Mouse (Mus musculus) liver, embryonic 14.5 days (tissue): ENCODE results near the gene Errfi1. TPM values are rescaled to one million over a fixed set of nuclear protein-coding genes. Genes with fewer than 3 reads are reported as not detected.

Source experiments
- ATAC-seq: fragments of 200-750 bp; cut with Nextera tagmentation; 2 replicates; pipeline ENCODE4 v1.8.0; 2017; ENCODE audit warnings: moderate number of reproducible peaks, mild to moderate bottlenecking, moderate library complexity; ENCODE audit not compliant: insufficient read depth
- DNase-seq, 3 experiments: peaks; one replicate each; pipeline ENCODE4 v3.0.0-alpha.2; 2012 to 2013; ENCODE audit warnings: low read depth in 3 of 3, low spot score in 3 of 3
- H3K27ac ChIP-seq: fragments of 300-500 bp; sonication (generic); 2 replicates; pipeline ENCODE4 v1.5.1; 2014; ENCODE audit warnings: moderate library complexity, mild to moderate bottlenecking, control low read depth, inconsistent platforms
- H3K27me3 ChIP-seq: fragments of 300-500 bp; sonication (generic); 2 replicates; pipeline ENCODE4 v1.6.1; 2014; ENCODE audit warnings: mild to moderate bottlenecking, low read length, moderate library complexity; ENCODE audit not compliant: control insufficient read depth, insufficient read depth
- H3K36me3 ChIP-seq: fragments of 300-500 bp; sonication (generic); replicated peaks from 2 replicates; pipeline ENCODE4 v1.6.1; 2014; ENCODE audit warnings: low read depth; ENCODE audit not compliant: control insufficient read depth, insufficient read depth
- H3K4me1 ChIP-seq, 2 experiments: fragments of 200-500 bp in 1 of 2; fragments of 300-500 bp in 1 of 2; sonication (generic) in 1 of 2; replicated peaks; 2 replicates each; pipeline ENCODE4 v1.6.1; 2012 to 2014; ENCODE audit warnings: antibody characterized with exemption in 1 of 2, inconsistent platforms in 1 of 2, low read length in 1 of 2; ENCODE audit not compliant: control insufficient read depth in 2 of 2, insufficient read depth in 2 of 2
- H3K4me2 ChIP-seq: fragments of 300-500 bp; sonication (generic); 2 replicates; pipeline ENCODE4 v1.6.1; 2014; ENCODE audit warnings: low read depth, mild to moderate bottlenecking, control low read depth, moderate library complexity
- H3K4me3 ChIP-seq, 2 experiments: fragments of 200-500 bp in 1 of 2; fragments of 300-500 bp in 1 of 2; sonication (generic) in 1 of 2; 2 replicates each; pipeline ENCODE4 v1.5.1; 2012 to 2014; ENCODE audit warnings: low read depth in 2 of 2, low read length in 2 of 2, mild to moderate bottlenecking in 2 of 2, control low read depth in 1 of 2, inconsistent platforms in 1 of 2, moderate library complexity in 1 of 2; ENCODE audit not compliant: insufficient read depth in 1 of 2
- H3K9ac ChIP-seq: fragments of 300-500 bp; sonication (generic); replicated peaks from 2 replicates; pipeline ENCODE4 v1.6.1; 2014; ENCODE audit warnings: mild to moderate bottlenecking, control low read depth, moderate library complexity
- H3K9me3 ChIP-seq: fragments of 300-500 bp; sonication (generic); 2 replicates; pipeline ENCODE4 v1.6.1; 2016; ENCODE audit warnings: low read length, mixed read lengths; ENCODE audit not compliant: control insufficient read depth
- CTCF ChIP-seq: IDR thresholded peaks from 2 replicates; pipeline ENCODE4 v1.5.1; 2016; ENCODE audit warnings: antibody characterized with exemption, low read depth, control low read depth
- EP300 ChIP-seq: IDR thresholded peaks from 2 replicates; pipeline ENCODE4 v1.6.1; 2016; ENCODE audit warnings: antibody characterized with exemption, low read depth
- WGBS: fragments of 180-500 bp; shearing (Covaris S2); extraction: QIAGEN DNeasy Blood & Tissue Kit; methylation state at CpG from one replicate; pipeline ENCODE4 v1.1.7; 2014; ENCODE audit not compliant: insufficient replicate concordance; 5-methylcytosine and 5-hydroxymethylcytosine counted together
- polyA plus RNA-seq, 2 experiments: library from polyadenylated mRNA; depleted of rRNA in 1 of 2; stranded (reverse) in 1 of 2; unstranded in 1 of 2; fragments of >200 nt; fragmentation: Nextera tagmentation in 1 of 2; extraction: Ambion mirVana in 1 of 2; gene quantifications; 2 replicates each; pipeline versions ENCODE4 v1.2.1 to v1.2.3; 2012 to 2014

Gene Errfi1
- polyA plus RNA-seq, 2 experiments = 12.6 to 26.1 TPM

DNA sequence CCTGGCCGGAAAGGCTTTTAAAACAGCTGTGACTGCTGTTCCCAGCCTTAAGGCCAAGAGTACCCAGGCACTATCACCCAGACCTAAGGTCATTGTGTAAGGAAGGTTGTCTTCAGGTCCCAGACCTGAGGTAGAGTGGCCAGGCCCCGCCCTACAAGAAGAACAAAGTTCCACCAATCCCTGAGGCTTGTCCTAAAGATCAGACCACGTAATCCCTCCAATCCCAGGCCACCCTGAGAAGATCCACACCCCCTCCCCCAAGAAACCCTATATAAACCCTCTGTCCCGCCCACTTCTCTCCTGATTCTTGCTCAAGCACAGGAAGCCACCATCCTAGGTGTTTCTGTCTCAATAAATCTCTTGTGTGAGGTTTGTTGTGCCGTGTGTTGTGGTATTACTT, 26.6 kb downstream of the Errfi1 start:
- no peak overlapping the region for H3K9ac ChIP-seq
- H3K4me2 ChIP-seq = no peak overlapping the region
- ATAC-seq (no peak), DNase-seq (no peak)
- TF ChIP-seq CTCF (no peak), EP300 (no peak)
- 66% methylated on average over 5 of the region's 5 CpGs for WGBS
- H3K4me1 ChIP-seq = no peaks in the 10 kb centered on the region; a peak in 1 of 4 replicates
- no peaks in the 10 kb centered on the region for H3K27me3 ChIP-seq
- H3K9me3 ChIP-seq = no peaks in the 10 kb centered on the region
- H3K27ac ChIP-seq = no peak overlapping the region
- no peak overlapping the region for H3K4me3 ChIP-seq
- H3K36me3 ChIP-seq = no peaks in the 10 kb centered on the region

DNA sequence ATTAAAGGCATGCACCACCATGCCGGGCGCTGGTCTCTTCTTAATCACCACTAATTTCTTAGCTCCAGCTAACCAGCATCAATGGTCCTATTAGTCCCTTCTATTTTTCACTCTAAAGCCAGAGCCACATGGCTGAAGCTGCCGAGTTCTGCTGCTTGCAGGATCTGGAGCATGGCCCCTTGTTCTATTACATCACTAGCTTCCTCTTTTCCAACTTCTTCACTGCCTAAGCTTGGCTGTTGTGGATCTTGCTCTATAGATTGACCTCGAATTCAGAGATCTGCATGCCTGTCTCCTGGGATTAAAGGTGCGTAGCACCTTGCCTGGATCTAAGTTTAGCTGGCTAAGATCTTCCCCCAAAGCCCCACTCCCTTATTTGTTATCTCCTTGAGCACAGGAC, 28.9 kb downstream of the Errfi1 start:
- DNase-seq = no peak
- TF ChIP-seq CTCF = no peak
- TF ChIP-seq EP300 = no peak
- Histone ChIP-seq H3K9me3 (no peaks in the 10 kb centered on the region), H3K27me3 (no peaks in the 10 kb centered on the region), H3K36me3 (no peaks in the 10 kb centered on the region), H3K27ac (no peak overlapping the region), H3K4me2 (no peak overlapping the region), H3K4me1 (no peaks in the 10 kb centered on the region), H3K9ac (no peak overlapping the region), H3K4me3 (no peak overlapping the region)
- ATAC-seq = no peak
- WGBS = 53% methylated on average over 5 of the region's 5 CpGs

DNA sequence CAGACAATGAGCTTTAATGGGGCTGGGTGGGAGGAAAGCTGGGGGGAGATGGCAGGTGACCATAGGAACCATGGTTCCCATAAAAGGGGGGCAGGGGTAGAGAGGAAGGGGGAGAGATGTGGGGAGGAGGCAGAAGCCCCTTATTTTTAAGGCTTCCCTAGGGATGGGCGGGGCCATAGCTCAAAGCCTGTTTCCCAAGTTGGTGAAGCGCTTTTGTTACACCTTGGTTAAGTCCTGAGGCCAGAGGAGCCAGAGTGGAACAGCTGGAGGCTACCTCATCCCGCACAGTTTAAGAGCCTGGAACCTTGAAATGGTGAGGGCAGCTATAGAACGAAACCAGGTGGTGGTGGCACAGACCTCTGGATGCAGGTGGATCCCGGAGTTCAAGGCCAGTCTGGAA, 34.2 kb downstream of the Errfi1 start:
- Histone ChIP-seq H3K9ac (no peak overlapping the region), H3K27me3 (no peaks in the 10 kb centered on the region), H3K4me1 (peaks cover 0 to 2% of the 10 kb centered on the region in 2 experiments; a peak in 2 of 4 replicates), H3K27ac (no peak overlapping the region), H3K36me3 (no peaks in the 10 kb centered on the region), H3K9me3 (no peaks in the 10 kb centered on the region), H3K4me3 (no peak overlapping the region), H3K4me2 (no peak overlapping the region)
- ATAC-seq = no peak
- 65% methylated on average over 5 of the region's 5 CpGs for WGBS
- DNase-seq = no peak
- TF ChIP-seq CTCF = no peak
- TF ChIP-seq EP300 = no peak

DNA sequence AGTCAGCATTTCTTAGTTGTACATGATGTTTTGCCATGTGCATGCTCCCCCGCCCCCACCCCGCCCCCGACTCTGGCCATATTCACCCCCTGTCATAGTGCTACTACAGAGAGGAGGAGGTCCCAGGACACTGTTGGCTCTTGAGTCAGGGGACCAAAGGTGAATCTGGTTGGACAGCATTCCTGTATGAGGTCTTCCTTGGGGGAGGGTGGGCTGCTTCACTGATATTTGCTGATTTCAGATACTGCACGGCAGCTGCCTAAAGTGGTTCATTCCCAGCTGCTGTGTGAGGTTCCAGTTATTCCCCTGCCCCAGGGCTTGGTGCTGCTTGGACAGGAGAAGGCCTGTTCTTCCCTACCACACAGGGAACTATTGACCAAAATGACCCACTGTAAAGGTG, 34.8 kb downstream of the Errfi1 start:
- peaks cover 0 to 2% of the 10 kb centered on the region in 2 experiments; a peak in 2 of 4 replicates for H3K4me1 ChIP-seq
- H3K4me3 ChIP-seq = no peak overlapping the region
- no peak for ATAC-seq
- H3K9ac ChIP-seq = no peak overlapping the region
- H3K27ac ChIP-seq = no peak overlapping the region
- no peaks in the 10 kb centered on the region for H3K27me3 ChIP-seq
- no peaks in the 10 kb centered on the region for H3K36me3 ChIP-seq
- no peaks in the 10 kb centered on the region for H3K9me3 ChIP-seq
- DNase-seq = no peak
- 55% methylated on average over 4 of the region's 4 CpGs for whole genome bisulfite sequencing
- TF ChIP-seq CTCF = no peak
- no peak for TF ChIP-seq EP300
- H3K4me2 ChIP-seq = no peak overlapping the region

DNA sequence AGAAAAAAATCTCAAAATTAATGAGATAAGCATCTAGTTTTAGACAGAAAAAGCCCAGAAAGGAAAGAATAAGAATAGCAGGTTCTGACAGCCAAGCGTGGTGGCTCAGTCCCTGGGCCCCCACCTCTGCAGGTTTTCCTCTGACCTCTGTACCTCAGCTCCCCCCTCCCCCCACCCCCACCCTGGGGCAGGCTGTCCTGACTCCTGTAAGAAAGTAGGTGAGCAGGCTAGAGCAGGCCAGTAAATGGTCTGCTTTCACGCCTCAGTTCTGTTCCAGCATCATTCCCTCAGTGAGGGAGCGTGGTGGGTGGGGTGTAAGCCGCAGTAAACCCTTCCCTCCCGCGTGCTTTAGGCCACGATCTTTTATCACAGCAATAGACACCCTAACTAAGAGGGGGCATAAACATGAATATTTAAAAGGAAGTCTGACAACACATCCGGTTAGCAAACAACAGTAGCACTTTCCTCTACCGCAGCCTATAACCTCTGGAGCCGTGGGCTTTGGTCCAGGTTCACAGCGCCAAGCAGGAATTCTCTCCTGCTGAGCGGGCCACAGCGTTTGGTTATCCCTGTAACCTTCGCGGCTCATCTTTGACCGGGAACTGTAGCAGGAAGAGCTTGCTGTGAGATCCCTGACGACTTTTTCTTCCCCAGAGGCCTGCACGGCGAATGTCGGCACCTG, 35.7 kb downstream of the Errfi1 start:
- Histone ChIP-seq H3K4me3 (no peak overlapping the region), H3K4me2 (peak overlapping the region; percentile 22; the same call in 1 of the 2 replicates), H3K27ac (no peak overlapping the region), H3K27me3 (no peaks in the 10 kb centered on the region), H3K4me1 (peaks cover 0 to 2% of the 10 kb centered on the region in 2 experiments; a peak in 2 of 4 replicates), H3K36me3 (no peaks in the 10 kb centered on the region), H3K9ac (no peak overlapping the region), H3K9me3 (no peaks in the 10 kb centered on the region)
- WGBS = 44% methylated on average over 20 of the region's 20 CpGs
- ATAC-seq = no peak
- TF ChIP-seq CTCF (no peak), EP300 (no peak)
- DNase-seq = no peak
